Mouse (Mus musculus) heart, postnatal 14 days (tissue): Measurements from ENCODE around the gene Osbpl10. TPM values are rescaled to one million over a fixed set of nuclear protein-coding genes. Genes with fewer than 3 reads are reported as not detected.

Source experiments
- DNase-seq, 2 experiments: peaks; one replicate each; pipeline ENCODE4 v3.0.0; 2021 to 2022
- intact Hi-C: fragments of 180-260 bp; cut with DNase I; formaldehyde crosslinking; loops from one replicate; pipeline ENCODE4 v1.15.1; 2025
- total RNA-seq, 2 experiments: library from RNA; stranded (reverse); gene quantifications; 2 replicates each; pipeline ENCODE4 v1.2.3; 2021

The Osbpl10 gene
- total RNA-seq, 2 experiments from 2014 or later, result 2.9 to 3.2 TPM

DNA sequence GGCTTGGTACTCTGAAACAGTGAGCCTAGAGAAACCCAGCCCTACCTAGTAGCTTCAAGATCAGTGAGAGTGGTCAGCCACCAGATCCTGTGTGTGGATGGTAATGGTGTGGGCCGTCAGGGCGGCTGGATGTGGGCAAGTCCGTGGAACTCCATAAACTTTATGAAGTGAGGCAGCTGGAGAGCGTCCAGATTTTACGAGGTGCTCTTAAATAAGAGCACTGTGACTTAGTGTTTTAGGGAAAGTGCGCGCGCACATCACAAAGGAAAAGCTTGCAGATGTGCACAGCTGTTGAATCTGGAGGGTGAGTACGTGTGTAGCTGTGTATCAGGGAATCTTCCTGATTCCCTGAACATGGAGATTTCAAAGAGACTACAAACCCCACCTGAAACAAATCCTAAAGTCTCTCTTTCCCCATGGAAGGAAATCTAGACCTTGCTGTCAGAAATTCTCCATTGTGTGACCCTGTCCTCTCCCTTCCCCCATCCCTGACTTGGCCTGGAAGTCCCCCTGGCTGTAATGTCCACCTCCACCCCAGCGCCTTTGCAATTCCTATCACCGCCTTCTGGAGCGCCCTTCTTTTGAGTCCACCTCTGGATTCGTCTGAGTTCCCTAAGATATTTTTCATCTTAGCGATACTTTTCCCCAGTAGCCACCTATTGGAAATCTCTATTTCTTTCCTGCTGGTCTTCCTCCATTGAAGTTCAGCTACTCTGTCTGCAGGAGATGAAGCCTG lies 161.4 kb downstream of the Osbpl10 start:
- DNase-seq, result peak in 1 of 2 experiments; percentile 23
- intact Hi-C loops, result no loop called here

DNA sequence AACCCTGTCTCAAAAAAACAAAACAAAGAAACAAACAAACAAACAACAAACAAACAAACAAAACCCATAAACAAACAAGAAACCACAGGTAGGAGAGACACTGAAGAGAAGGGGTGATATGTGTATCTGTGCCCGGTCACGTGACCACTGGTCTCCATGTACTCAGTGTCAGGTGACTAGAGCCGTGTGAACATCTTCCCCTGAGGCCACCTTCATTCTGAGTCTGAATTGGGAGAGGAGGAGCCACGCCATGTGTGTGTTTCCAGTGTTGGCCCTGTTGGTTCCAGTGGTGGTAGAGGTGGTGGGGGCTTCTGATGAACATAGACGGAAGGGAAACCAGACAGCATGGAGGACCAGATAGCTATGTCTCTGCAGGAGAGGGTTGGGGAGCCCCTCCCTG lies 168.8 kb downstream of the Osbpl10 start:
- DNase-seq, result no peak
- intact Hi-C loops, result no loop called here

DNA sequence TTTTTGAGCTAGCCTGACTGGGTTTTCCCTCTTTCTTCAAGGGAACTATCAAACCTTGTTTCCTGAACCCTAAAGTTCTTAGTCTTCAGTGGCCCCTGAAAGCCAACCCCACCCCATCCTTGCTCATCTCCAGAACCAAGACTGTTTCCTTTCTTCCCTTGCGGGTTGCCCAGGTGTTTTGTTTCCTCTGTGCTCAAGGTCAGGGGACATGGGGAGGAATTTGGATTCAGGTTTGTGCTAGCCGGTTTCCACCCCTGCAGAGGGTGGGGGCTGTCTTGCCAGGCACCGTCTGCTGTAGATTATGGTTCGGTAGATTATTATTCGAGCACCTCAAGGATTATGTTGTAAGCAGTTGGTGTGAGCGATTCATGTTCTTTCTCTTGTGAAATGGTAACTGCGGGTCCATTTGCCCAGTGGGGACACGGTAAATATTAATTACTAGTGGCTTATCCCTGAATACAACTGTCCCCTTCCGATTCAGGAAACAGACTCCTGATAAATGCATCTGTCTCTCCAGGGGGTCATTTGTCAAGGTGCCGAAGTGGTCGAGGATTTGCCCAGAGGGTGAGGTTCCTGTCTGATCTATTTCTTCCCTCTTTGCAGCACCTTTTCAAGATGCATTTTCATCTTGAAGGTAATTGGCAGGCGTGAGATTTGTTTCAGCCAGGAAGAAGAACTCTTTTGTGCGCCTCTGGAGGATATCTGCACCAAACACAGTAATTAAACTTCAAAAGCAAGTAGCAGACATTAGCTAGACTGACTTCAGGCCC lies 169.4 kb downstream of the Osbpl10 start:
- no peak for DNase-seq
- intact Hi-C loops, result no loop called here

DNA sequence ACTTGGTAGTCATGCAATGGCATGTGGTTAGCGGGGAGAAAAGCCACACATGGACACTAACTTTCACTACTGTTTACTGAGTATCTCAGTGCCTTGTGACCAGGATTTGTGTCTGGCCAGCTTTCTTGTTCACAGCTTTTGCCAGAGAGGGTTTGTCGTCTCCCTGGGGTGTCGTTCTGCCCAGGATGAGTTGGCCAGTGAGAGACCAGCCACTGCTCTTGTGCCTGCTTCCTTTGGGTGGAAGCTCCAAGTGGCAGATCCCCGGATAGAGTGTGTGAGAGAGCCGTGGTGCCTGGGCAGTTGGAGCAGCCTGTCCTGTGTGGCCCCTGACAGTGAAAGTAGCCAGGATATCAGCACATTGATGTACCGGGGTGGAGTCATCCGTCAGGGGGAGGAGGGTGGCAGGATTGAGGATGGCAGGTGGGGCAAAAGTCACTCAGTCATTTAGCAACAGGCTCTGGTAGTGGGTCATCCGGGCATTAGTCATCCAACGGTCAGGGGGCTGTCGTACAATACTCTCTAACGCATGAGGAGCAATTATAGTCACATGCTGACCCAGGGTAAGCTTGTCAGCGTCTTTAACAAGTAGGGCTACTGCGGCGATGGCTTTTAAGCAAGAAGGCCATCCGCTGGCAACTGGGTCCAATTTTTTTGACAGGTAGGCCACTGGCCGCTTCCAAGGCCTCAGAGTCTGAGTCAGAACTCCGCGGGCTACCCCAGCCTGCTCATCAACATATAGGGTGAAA lies 170.8 kb downstream of the Osbpl10 start:
- intact Hi-C loops, result no loop called here

DNA sequence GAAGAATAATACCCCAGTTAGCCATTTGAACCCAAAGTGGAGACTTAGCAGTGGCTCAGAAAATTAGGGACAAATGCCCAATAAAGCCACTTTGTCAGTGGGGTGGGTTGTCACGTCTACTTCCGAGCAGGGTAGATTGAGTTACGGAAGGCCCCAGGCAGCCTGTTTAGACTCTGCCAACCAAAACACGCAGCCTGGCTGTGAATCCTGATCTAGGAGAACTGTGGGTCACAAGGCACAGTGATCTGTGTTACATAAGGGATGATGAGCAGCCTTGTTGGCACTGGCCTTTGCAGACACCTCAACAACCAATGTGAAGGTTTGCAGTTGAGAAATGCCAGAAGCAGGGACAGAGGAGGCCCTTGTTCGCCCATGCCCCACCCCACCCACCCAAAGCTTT lies 183.2 kb downstream of the Osbpl10 start:
- DNase-seq, result peak in 1 of 2 experiments; percentile 25
- intact Hi-C loops, result loop anchor here (5.0 kb wide), 1 partner anchor 541 kb away; no protein-coding TSS in a partner anchor

More for the DNA sequence above, 170.8 kb downstream of the Osbpl10 start:
- DNase-seq, result no peak

DNA sequence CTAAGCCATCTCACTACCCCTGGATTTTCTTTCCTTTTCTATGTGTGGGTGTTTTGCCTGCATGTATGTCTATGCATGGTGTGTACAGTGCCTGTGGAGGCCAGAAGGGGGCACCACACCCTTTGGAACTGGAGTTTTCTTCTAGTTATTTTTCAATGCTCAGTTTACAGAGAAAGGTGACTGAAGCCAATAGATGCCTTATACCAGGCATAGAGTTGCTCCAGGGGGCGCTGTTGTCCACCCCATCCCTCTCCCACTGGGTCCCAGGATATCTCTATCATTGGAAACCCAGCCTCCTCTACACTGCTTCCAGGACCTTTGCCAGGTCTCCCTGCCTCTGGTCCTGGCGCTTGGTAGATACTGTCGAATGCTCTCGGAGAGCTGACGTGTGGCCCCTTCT lies 184.7 kb downstream of the Osbpl10 start:
- peak; percentile 70 to 78 for DNase-seq
- intact Hi-C loops, result loop anchor here (5.0 kb wide), 1 partner anchor 539 kb away; no protein-coding TSS in a partner anchor

DNA sequence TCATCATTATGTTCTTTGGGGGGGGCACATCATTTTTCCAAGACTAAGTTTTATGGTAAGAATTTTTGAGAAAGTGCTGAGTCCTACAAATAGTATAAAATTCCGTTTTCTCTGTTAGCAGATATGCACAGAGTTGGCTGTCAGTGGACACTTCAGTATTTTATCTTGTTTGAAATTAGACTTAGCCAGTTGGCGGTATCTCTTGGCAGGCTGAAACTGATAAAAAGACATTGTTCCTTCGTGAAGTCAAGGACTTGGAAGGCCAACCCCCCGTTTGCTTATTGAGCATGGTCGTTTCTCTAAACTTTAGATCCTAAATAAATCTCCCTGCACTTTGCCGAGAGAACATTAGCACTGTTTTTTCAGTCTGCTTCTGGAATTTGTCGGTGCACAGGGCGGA lies 185.3 kb downstream of the Osbpl10 start:
- DNase-seq, result no peak
- intact Hi-C loops, result loop anchor here (5.0 kb wide), 1 partner anchor 539 kb away; no protein-coding TSS in a partner anchor

DNA sequence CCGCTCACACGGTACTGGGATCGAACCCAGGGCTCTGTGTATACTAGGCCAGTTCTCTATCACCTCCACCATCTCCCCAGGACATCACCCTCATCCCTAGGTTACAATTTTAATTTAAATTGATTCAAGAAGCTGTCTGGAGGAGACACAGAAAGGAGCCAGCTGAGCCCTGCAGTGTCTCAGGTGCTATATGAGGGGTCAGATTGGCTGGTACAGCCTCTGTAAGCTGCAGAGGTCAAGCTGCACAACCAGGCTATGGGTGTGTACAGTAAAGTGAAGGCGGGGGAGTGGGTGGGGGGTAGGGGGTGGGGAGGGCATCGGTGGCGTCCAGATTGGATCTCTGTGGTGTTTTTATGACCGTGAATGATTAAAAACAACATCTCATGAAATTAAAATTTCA lies 186.0 kb downstream of the Osbpl10 start:
- intact Hi-C loops, result loop anchor here (5.0 kb wide), 1 partner anchor 538 kb away; no protein-coding TSS in a partner anchor
- DNase-seq, result no peak

DNA sequence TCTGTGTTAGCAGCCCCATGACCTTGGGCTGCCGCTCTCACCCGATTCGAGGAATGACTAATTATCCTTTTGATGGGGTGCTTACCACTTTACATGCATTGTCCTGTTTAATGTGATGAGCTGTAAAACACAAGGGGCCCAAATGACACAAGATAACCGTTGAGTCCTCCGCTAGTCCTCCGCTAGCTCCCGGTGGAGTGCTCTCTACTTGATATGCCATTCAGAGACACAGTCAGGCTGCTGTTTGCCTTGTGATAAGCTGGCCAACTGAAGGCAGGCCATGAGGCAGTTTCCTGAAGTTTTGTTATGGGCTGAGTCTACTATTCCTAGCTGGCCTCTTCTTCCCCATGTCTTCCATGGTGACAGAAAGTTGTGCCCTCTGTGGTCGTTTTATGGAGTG lies 187.6 kb downstream of the Osbpl10 start:
- intact Hi-C loops, result no loop called here
- DNase-seq, result no peak

DNA sequence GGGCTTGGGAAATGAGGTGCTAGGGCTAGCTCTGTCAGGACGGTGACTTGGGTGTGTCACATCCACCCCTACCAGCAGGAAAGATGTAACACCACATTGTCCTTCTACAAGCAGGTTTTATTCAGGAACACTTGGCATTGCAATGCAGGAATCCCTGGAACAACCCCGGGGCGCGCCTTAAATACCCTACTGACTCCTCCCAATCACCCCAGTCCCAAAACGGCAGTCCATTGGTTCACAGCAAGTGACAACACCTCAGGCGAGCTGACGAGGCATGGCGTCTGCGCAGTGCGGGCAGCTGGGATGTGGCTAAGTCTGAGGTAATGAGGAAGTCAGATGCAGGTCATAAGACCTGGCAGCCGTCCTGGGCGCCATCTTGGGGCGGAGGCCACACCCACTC lies 191.2 kb downstream of the Osbpl10 start:
- no peak for DNase-seq
- intact Hi-C loops, result no loop called here

DNA sequence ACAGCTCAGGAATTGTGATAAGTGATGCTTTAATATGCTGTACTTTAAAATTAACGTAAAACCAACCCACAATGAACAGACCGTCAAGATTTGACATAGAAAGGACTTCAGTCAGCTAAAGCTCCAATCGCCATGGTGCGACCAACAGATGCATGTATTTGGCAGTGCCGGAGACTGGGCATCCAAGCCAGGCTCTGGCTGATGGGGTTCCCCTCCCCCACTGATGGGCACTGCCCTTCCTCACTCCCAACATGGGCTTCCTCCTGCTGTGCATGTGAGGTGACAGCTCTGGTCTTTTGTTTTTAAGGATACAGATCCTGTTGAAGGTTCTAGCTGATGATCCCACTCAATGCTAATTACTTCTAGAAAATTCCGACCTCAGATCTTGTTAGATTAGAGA lies 193.7 kb downstream of the Osbpl10 start:
- DNase-seq, result no peak

DNA sequence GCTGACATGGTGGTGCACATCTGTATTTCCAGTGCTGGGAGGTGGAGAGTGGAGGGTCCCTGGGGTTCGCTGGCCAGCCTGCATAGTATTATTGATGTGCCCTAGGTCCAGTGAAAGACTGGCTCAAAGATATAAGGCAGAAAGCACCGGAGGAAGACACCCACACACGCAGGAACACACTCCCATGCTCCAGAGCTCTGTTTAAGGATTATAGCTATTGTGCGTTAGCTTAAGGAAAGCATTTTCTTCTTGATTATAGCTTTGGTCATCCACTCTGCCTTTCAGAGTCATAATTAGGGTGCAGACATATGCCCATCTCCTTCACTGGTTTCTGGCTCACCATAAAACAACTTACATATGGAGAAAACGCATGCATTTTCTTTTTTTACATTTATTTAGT lies 200.8 kb downstream of the Osbpl10 start:
- intact Hi-C loops, result no loop called here

More for the DNA sequence above, 193.7 kb downstream of the Osbpl10 start:
- intact Hi-C loops, result no loop called here

DNA sequence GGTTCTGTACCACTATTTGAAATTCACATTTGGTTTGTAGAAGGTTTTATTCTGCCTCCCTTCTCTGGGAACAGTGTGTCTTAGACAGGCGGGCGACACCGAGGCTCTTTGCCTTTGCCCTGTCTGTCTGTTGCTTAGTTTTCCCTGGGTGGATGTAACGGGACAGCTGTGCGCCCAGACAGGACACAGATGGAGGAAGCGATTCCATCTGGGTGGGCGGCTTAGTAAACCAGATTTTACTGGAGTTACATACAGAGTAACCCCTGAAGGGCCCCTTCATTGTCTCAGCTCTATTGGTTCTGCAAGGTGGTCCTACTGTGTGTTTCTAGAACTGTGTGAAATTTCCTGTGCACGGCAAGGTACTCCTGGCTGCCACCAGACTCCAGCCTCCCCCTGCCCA lies 201.6 kb downstream of the Osbpl10 start:
- no peak for DNase-seq
- intact Hi-C loops, result no loop called here

More for the DNA sequence above, 200.8 kb downstream of the Osbpl10 start:
- DNase-seq, result no peak

DNA sequence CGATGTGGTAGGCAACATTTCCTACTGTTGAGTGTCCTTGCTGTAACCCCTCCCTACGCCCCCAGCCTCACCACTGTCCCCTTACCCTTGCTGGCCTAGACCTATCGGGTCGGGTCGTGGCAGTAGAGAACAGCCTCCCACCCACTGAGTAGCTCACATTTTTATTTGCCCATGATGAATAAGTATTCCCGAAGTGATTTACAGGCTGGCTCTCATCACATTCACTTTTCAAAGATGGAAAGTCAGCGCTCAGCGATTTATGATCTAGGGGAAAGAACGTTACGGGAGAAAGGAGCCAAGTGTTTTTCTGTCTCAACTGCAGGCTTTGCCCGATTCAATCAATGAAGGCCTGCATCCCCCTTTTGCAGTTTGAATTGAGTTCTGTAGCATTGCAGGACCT lies 208.0 kb downstream of the Osbpl10 start:
- intact Hi-C loops, result no loop called here

DNA sequence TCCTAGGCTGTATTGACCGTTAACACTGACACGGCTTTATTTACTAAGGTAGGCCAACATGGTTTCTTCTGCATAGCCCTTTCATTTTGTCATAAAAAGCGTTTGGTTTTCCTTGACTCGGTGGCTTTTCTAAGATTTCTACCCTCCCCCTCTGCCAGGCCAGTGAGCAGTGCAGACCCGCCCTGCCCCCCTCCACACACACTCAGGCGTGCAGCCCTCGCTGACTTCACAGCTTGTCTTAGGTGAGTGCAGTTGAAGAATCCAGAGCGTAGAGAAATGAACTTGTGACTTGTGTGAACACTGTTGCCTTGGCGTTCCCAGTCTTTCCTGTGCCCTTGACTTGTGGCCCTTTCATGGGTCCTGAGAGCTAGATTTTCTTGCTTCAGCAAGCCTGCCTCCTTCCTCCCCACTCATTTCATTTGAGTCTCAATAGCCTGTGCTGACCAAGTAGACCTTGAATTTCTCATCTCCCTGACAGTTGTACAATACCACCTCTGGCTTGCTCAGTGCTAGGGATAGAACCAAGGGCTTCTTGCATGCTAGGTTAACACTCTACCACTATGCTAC lies 212.1 kb downstream of the Osbpl10 start:
- intact Hi-C loops, result no loop called here

More for the DNA sequence above, 208.0 kb downstream of the Osbpl10 start:
- DNase-seq, result no peak

DNA sequence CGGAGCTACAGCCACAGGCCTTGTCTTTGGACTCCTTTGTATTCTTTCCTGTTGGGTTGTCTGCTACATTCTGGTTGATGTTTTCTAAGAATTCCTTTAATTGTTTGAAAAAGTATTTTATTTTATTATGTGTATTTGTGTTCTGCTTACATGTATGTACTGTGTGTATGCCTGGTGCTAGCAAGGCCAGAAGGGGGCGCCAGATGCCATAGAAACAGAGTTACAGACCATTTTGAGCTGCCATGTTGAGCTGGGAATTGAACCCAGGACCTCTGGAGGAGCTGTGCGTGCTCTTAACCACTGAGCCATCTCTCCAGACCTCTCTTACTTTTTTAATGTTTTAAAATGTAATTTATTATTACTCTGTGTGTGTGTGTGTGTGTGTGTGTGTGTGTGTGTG lies 214.5 kb downstream of the Osbpl10 start:
- DNase-seq, result no peak
- intact Hi-C loops, result no loop called here

More for the DNA sequence above, 212.1 kb downstream of the Osbpl10 start:
- DNase-seq, result no peak

DNA sequence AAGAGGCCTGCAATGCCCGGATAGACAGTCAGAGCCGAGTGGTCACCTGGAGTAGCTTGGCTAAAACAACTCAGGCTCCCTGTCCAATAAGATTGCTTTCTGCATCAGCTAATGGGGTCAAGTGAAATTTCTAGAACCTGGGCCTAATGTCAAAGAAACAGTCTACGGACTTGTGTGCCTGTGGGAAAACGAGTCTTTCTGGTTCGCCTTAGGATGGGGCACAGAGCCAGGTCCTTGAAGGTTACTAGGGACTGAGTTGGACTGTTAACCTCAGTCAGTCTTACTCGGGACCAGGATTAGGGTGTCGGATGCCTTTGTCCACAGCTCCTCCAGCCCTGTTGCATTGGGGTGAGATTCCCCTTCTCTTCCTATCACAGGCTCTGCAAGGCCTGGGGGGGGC lies 218.7 kb downstream of the Osbpl10 start:
- intact Hi-C loops, result no loop called here
- DNase-seq, result no peak

DNA sequence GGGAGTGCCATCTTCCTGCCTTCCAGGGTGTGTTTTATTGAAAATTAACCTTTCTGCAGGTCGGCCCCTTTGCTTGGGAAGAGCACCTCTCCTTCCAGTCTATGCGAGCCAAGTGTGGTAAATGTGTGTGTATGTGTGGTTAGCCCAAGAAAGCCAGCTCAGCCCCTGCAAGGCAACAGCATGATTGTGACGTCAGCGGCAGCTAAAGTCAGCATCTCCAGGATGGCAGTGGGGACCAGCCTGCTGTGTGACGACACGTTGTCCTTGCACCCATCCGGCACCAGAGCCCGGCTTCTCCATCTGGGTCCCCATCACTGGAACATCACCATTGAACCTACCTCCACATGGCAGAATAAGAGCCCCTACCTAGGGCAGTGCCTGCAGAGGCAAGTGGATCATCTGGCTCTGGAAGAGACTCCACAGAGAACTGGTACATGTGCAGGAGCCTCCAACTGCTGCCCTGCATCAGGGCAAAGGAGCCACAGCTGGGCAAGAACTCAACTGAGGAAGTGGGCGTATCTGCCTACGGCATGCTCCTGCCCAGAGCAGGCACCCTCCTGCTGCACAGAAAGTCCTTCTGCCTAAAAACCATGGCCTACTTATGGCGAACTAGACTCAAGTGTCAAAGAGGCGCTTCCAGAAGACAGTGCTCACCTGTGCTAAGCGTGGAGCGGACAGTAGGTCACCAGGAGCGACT lies 221.9 kb downstream of the Osbpl10 start:
- DNase-seq, result no peak
- intact Hi-C loops, result no loop called here

DNA sequence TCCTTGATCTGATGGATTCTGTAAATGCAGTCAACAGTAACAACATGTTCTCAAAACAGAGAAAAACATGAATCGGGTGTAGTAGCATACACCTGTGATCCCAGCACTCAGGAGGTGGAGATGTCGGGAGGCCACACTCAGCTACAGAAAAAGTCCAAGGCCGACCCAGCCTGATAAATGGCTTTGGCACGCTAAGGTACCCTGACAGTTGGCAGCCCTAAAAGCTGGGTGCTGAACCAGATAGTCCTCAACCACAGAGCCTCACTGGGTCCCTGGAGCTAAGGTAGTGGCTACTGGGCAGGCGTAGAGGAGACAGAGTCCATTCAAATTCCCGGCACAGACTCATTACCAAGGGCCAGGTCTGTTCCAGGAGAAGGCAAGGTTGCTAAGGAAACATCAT lies 222.9 kb downstream of the Osbpl10 start:
- intact Hi-C loops, result no loop called here
- no peak for DNase-seq

DNA sequence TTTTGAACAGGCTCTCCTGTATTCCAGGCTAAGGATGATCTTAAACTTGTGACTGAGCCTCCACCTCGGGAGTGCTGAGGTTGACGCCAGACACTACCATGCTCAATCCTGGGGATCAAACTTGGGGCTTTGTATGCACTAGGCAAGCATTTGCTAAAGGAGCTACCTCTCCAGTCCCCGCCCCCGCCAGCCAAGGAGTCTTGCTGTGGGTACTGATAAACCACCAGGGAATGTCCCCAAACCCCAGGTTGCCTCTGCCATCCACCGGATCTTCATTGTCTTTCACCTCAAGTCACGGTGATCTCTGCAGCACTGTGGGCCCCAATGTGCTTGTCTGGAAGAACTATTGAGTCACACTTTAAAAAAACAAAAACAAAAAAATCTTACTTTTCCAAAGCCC lies 224.8 kb downstream of the Osbpl10 start:
- DNase-seq, result no peak
- intact Hi-C loops, result no loop called here
